Mouse (Mus musculus) forebrain, embryonic 14.5 days (tissue): ENCODE results near the gene Nfkbie. TPM values are rescaled to one million over a fixed set of nuclear protein-coding genes. Genes with fewer than 3 reads are reported as not detected.

Source experiments
- ATAC-seq: fragments of 200-750 bp; cut with Nextera tagmentation; 2 replicates; pipeline ENCODE4 v1.8.0; 2017; ENCODE audit warnings: mild to moderate bottlenecking, moderate library complexity
- DNase-seq: peaks from one replicate; pipeline ENCODE4 v3.0.0-alpha.2; 2015; ENCODE audit warnings: low spot score
- H3K27ac ChIP-seq: fragments of 300-500 bp; sonication (generic); 2 replicates; pipeline ENCODE4 v1.5.1; 2014; ENCODE audit warnings: low read depth, mild to moderate bottlenecking, control low read depth, low read length, moderate library complexity
- H3K27me3 ChIP-seq: fragments of 300-500 bp; sonication (generic); replicated peaks from 2 replicates; pipeline ENCODE4 v1.6.1; 2014; ENCODE audit warnings: low read length, control low read depth, mixed read lengths; ENCODE audit not compliant: control insufficient read depth, insufficient read depth
- H3K36me3 ChIP-seq: fragments of 300-500 bp; sonication (generic); 2 replicates; pipeline ENCODE4 v1.6.1; 2014; ENCODE audit warnings: low read length, control low read depth; ENCODE audit not compliant: control insufficient read depth, insufficient read depth
- H3K4me1 ChIP-seq: fragments of 300-500 bp; sonication (generic); 2 replicates; pipeline ENCODE4 v1.6.1; 2014; ENCODE audit warnings: antibody characterized with exemption, low read length, control low read depth; ENCODE audit not compliant: control insufficient read depth, insufficient read depth
- H3K4me2 ChIP-seq: fragments of 300-500 bp; sonication (generic); 2 replicates; pipeline ENCODE4 v1.6.1; 2014; ENCODE audit warnings: mild to moderate bottlenecking, control low read depth, low read length
- H3K4me3 ChIP-seq: fragments of 300-500 bp; sonication (generic); 2 replicates; pipeline ENCODE4 v1.5.1; 2014; ENCODE audit warnings: low read depth, low read length, control low read depth
- H3K9ac ChIP-seq: fragments of 300-500 bp; sonication (generic); 2 replicates; pipeline ENCODE4 v1.6.1; 2014; ENCODE audit warnings: mild to moderate bottlenecking, low read length, control low read depth, moderate library complexity
- H3K9me3 ChIP-seq: fragments of 300-500 bp; sonication (generic); replicated peaks from 2 replicates; pipeline ENCODE4 v1.6.1; 2016; ENCODE audit warnings: low read length, control low read depth, mixed read lengths; ENCODE audit not compliant: control insufficient read depth
- WGBS: fragments of 180-500 bp; shearing (Covaris S2); extraction: QIAGEN DNeasy Blood & Tissue Kit; methylation state at CpG from one replicate; pipeline ENCODE4 v1.1.7; 2014; 5-methylcytosine and 5-hydroxymethylcytosine counted together
- polyA plus RNA-seq: library from polyadenylated mRNA; unstranded; fragments of >200 nt; fragmentation: Nextera tagmentation; extraction: Ambion mirVana; gene quantifications from 2 replicates; pipeline ENCODE4 v1.2.1, GENCODE M21; 2014

The Nfkbie gene
- polyA plus RNA-seq, 1 experiment from 2014 or later = 4.1 TPM

GRCm38 (mm10) chr17:45600267-45600666, 44.8 kb downstream of the Nfkbie start:
- H3K9me3 ChIP-seq = no peaks in the 10 kb centered on the region
- WGBS = 55% methylated on average over 8 of the region's 8 CpGs
- peaks cover 25% of the 10 kb centered on the region for H3K27me3 ChIP-seq
- H3K36me3 ChIP-seq = no peaks in the 10 kb centered on the region
- ATAC-seq (no peak), DNase-seq (no peak)
- no peak overlapping the region for H3K9ac ChIP-seq
- H3K27ac ChIP-seq = no peak overlapping the region
- H3K4me2 ChIP-seq = no peak overlapping the region
- H3K4me3 ChIP-seq = no peak overlapping the region
- peaks cover 11% of the 10 kb centered on the region; the same call in 1 of the 2 replicates for H3K4me1 ChIP-seq

- H3K27ac ChIP-seq = no peak overlapping the region
- H3K9ac ChIP-seq = no peak overlapping the region
- H3K4me3 ChIP-seq = no peak overlapping the region
- H3K9me3 ChIP-seq = no peaks in the 10 kb centered on the region
- no peaks in the 10 kb centered on the region for H3K36me3 ChIP-seq
- ATAC-seq (no peak), DNase-seq (no peak)
- 14% methylated on average over 22 of the region's 22 CpGs for WGBS
- no peak overlapping the region for H3K4me2 ChIP-seq
- H3K27me3 ChIP-seq = peaks cover 25% of the 10 kb centered on the region
- peaks cover 11% of the 10 kb centered on the region; the same call in 1 of the 2 replicates for H3K4me1 ChIP-seq
These were observed 45.8 kb downstream of the Nfkbie start for GRCm38 (mm10) chr17:45601325-45601724.

GRCm38 (mm10) chr17:45601877-45602304, 46.4 kb downstream of the Nfkbie start, which contains the start of gene Mymx:
Gene Mymx (minus strand): TSS chr17:45602102.
- no peaks in the 10 kb centered on the region for H3K36me3 ChIP-seq
- peaks cover 25% of the 10 kb centered on the region for H3K27me3 ChIP-seq
- no peak within 1 kb of the TSS for H3K4me2 ChIP-seq
- H3K4me1 ChIP-seq = peaks cover 6% of the 10 kb centered on the region; the same call in 1 of the 2 replicates
- no peaks in the 10 kb centered on the region for H3K9me3 ChIP-seq
- ATAC-seq (no peak), DNase-seq (no peak)
- WGBS = 39% methylated on average over 6 of the region's 6 CpGs
- H3K27ac ChIP-seq = no peak within 1 kb of the TSS
- H3K9ac ChIP-seq = no peak within 1 kb of the TSS
- no peak within 1 kb of the TSS for H3K4me3 ChIP-seq

DNA sequence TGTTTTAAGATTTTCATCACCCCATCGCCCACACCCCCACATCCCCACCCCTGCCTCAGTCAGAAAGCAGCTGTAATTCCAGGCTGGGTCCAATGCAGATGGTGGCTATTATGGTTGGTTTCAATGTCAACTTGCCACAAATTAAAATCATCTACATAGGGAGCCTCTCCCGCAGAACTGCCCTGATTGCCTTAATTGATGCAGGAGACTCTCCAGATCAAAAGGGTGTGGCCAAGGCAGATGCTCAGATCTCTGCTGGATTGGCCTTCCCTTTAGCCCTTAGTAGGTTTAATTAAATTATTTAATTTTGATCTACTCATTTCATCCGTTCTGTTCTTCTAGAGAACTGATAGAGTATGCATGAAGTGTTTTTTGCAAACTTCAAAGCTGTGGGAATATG, 47.5 kb downstream of the Nfkbie start:
- no peak for ATAC-seq
- Histone ChIP-seq H3K9ac (no peak overlapping the region), H3K4me3 (no peak overlapping the region), H3K27ac (no peak overlapping the region), H3K4me2 (no peak overlapping the region), H3K9me3 (no peaks in the 10 kb centered on the region), H3K27me3 (peaks cover 25% of the 10 kb centered on the region), H3K36me3 (no peaks in the 10 kb centered on the region), H3K4me1 (peaks cover 6% of the 10 kb centered on the region; the same call in 1 of the 2 replicates)
- no peak for DNase-seq
- 73% methylated on average over 3 of the region's 3 CpGs for WGBS

DNA sequence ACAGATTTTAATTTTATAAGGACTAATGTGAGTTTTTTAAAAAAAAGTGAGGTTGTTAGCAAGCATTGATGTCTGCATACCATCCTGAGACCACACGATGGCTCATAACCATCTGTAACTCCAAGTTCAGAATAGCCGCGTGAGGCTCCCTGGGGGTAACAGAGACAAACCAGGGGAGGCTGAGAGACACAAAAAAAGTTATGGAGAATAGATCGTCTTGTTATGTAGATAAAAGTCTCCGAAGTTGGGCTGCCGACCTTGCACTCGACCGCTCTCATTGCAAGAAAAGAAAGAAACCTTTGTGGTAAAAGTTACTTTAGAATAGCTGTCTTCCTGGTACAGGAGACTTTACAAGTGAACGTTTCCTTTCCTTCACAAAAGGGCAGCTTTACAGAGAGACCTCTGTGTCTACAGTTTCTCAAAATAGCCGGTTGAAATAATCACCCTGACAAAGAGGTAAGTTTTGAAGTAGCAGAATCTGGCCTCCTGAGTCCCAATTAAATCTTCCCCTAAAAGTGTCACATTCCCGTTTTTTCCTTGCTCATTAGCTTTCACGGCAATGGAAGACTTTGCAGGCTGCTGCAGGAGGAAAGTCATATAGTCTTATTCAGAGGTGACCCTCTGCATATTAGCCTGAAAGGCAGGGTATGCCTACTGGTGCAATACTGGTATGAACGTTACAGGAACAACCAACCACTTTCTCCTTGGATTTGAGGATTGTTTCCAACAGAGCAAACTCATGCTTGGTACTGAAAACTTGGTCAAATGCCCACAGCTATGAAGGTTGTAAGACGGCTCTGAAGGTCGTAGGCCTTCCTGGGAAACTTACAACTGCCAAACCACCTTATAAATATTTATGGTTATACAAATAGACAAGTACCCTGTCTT, 51.7 kb downstream of the Nfkbie start:
- ATAC-seq (no peak), DNase-seq (no peak)
- Histone ChIP-seq H3K36me3 (no peaks in the 10 kb centered on the region), H3K9me3 (no peaks in the 10 kb centered on the region), H3K27ac (no peak overlapping the region), H3K27me3 (no peaks in the 10 kb centered on the region; the same call in 1 of the 2 replicates), H3K4me1 (no peaks in the 10 kb centered on the region), H3K4me2 (no peak overlapping the region), H3K9ac (no peak overlapping the region), H3K4me3 (no peak overlapping the region)
- WGBS = 73% methylated on average over 15 of the region's 15 CpGs

GRCm38 (mm10) chr17:45608396-45608795, 52.9 kb downstream of the Nfkbie start:
- Histone ChIP-seq H3K4me1 (no peaks in the 10 kb centered on the region), H3K4me2 (no peak overlapping the region), H3K9me3 (no peaks in the 10 kb centered on the region), H3K9ac (no peak overlapping the region), H3K36me3 (no peaks in the 10 kb centered on the region), H3K27ac (no peak overlapping the region), H3K27me3 (no peaks in the 10 kb centered on the region), H3K4me3 (no peak overlapping the region)
- ATAC-seq = no peak
- no peak for DNase-seq
- WGBS = 91% methylated on average over 4 of the region's 4 CpGs

- Histone ChIP-seq H3K27me3 (no peaks in the 10 kb centered on the region), H3K4me2 (no peak overlapping the region), H3K9me3 (no peaks in the 10 kb centered on the region), H3K27ac (no peak overlapping the region), H3K4me3 (no peak overlapping the region), H3K36me3 (no peaks in the 10 kb centered on the region), H3K9ac (no peak overlapping the region), H3K4me1 (no peaks in the 10 kb centered on the region)
- WGBS = 30% methylated on average over 5 of the region's 5 CpGs
- no peak for ATAC-seq
- DNase-seq = no peak
These were observed 54.8 kb downstream of the Nfkbie start for GRCm38 (mm10) chr17:45610144-45610866.

- no peaks in the 10 kb centered on the region for H3K4me1 ChIP-seq
- no peak overlapping the region for H3K4me3 ChIP-seq
- no peaks in the 10 kb centered on the region for H3K36me3 ChIP-seq
- DNase-seq (no peak), ATAC-seq (no peak)
- no peak overlapping the region for H3K27ac ChIP-seq
- H3K4me2 ChIP-seq = no peak overlapping the region
- H3K9ac ChIP-seq = no peak overlapping the region
- no peaks in the 10 kb centered on the region for H3K9me3 ChIP-seq
- WGBS = 87% methylated on average over 8 of the region's 8 CpGs
- no peaks in the 10 kb centered on the region for H3K27me3 ChIP-seq
These were observed 56.5 kb downstream of the Nfkbie start for GRCm38 (mm10) chr17:45612008-45612407.
